Mouse (Mus musculus): ENCODE data around the gene Gm9573. TPM values are rescaled to one million over a fixed set of nuclear protein-coding genes. Genes with fewer than 3 reads are reported as not detected.

Gm9573 gene
- polyA plus RNA-seq, 1 experiment from 2014 or later = not detected

DNA sequence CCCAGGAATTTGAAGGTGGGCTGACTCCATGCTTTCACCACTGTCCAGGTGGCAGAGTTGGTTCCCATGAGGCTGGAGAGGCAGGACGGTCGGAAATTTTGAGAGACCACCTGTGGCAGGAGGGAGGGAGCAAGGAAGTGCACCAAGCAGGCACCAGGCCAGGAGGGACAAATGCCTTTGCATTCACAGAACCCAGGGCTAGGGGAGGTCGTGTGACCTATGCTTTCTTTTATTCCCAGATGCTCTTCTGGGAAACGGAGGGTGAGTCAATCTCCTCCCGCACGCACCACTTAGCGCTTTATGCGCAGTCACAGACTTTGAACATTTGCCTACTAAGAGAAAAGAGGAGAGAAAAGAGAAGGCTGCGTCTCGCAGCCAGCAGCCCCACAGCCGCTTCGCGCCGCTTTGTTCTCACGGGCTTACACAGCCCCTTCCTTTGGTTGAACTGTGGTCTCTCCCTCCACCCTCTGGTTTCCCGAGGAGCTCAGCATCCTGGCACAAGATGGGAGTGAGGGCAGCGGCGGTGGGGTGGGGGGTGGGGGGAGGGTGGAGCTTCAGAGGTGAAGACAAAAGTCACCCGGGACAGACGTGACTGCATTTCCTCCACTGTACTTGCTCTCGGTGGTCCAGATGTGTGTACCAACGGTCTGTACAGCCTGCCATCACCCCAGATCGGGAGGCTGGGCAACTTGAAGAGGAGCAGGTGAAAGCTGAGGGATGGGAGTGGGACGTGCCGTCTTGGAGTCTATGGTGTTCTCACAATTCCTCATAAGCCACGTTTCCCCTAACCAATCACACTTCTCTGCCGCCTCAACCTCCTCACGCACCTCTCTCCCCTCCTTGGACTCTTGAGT, 57.1 kb downstream of the Gm9573 start:
- Histone ChIP-seq H3K4me1 (replicated peaks) (peaks cover 13% of the 10 kb centered on the region), H3K27me3 (peaks cover 23% of the 10 kb centered on the region), H3K4me3 (peak overlapping the region; percentile 24), H3K36me3 (no peaks in the 10 kb centered on the region), H3K9ac (peak overlapping the region; percentile 58), H3K9me3 (no peaks in the 10 kb centered on the region), H3K4me2 (peak overlapping the region; percentile 53), H3K27ac (replicated peaks) (no peak overlapping the region)
- WGBS = 5% methylated on average over 28 of the region's 28 CpGs
- ATAC-seq (ENCODE audit: low read depth) = peak; percentile 66

Other genes starting within 250 kb of the Gm9573 start
- 1.0 and 1.4 TPM in 2 replicates for gene H2-Q4, start 247.0 kb downstream of the Gm9573 start, polyA plus RNA-seq (2015; fragmentation: Nextera tagmentation; extraction: Ambion mirVana)
- gene H2-Q6, start 201.8 kb downstream of the Gm9573 start, polyA plus RNA-seq (2015; fragmentation: Nextera tagmentation; extraction: Ambion mirVana) = 0.37 and 0.42 TPM in 2 replicates
- 3.4 and 4.0 TPM in 2 replicates for gene H2-Q7, start 187.5 kb downstream of the Gm9573 start, polyA plus RNA-seq (2015; fragmentation: Nextera tagmentation; extraction: Ambion mirVana)
- not detected in 2 replicates for gene H2-Q10, start 156.5 kb downstream of the Gm9573 start, polyA plus RNA-seq (2015; fragmentation: Nextera tagmentation; extraction: Ambion mirVana)
- not detected in 2 replicates for gene Pou5f1, start 120.6 kb downstream of the Gm9573 start, polyA plus RNA-seq (2015; fragmentation: Nextera tagmentation; extraction: Ambion mirVana)
- gene Tcf19, start 109.8 kb downstream of the Gm9573 start, polyA plus RNA-seq (2015; fragmentation: Nextera tagmentation; extraction: Ambion mirVana) = 14.4 and 15.6 TPM in 2 replicates
- gene Cchcr1, start 109.5 kb downstream of the Gm9573 start, polyA plus RNA-seq (2015; fragmentation: Nextera tagmentation; extraction: Ambion mirVana) = 6.4 and 7.4 TPM in 2 replicates
- gene Psors1c2, start 93.4 kb downstream of the Gm9573 start, polyA plus RNA-seq (2015; fragmentation: Nextera tagmentation; extraction: Ambion mirVana) = 0.47 and 0.99 TPM in 2 replicates
- not detected in 2 replicates for gene Cdsn, start 74.5 kb downstream of the Gm9573 start, polyA plus RNA-seq (2015; fragmentation: Nextera tagmentation; extraction: Ambion mirVana)
- not detected in 2 replicates for gene 2300002M23Rik, start 59.2 kb downstream of the Gm9573 start, polyA plus RNA-seq (2015; fragmentation: Nextera tagmentation; extraction: Ambion mirVana)
- not detected in 2 replicates for gene Sfta2, start 25.1 kb downstream of the Gm9573 start, polyA plus RNA-seq (2015; fragmentation: Nextera tagmentation; extraction: Ambion mirVana)
- 0.18 and 0.24 TPM in 2 replicates for gene Mucl3, start 17.1 kb upstream of the Gm9573 start, polyA plus RNA-seq (2015; fragmentation: Nextera tagmentation; extraction: Ambion mirVana)
- 10.6 and 11.3 TPM in 2 replicates for gene Vars2, start 41.0 kb upstream of the Gm9573 start, polyA plus RNA-seq (2015; fragmentation: Nextera tagmentation; extraction: Ambion mirVana)
- 25.5 and 28.8 TPM in 2 replicates for gene Gtf2h4, start 47.1 kb upstream of the Gm9573 start, polyA plus RNA-seq (2015; fragmentation: Nextera tagmentation; extraction: Ambion mirVana)
- 119 and 122 TPM in 2 replicates for gene Ddr1, start 78.0 kb upstream of the Gm9573 start, polyA plus RNA-seq (2015; fragmentation: Nextera tagmentation; extraction: Ambion mirVana)
- gene Ier3, start 195.0 kb upstream of the Gm9573 start, polyA plus RNA-seq (2015; fragmentation: Nextera tagmentation; extraction: Ambion mirVana) = 11.2 and 11.6 TPM in 2 replicates
- 93.6 and 96.5 TPM in 2 replicates for gene Flot1, start 196.6 kb upstream of the Gm9573 start, polyA plus RNA-seq (2015; fragmentation: Nextera tagmentation; extraction: Ambion mirVana)
- 1,686 and 1,692 TPM in 2 replicates for gene Tubb5, start 211.7 kb upstream of the Gm9573 start, polyA plus RNA-seq (2015; fragmentation: Nextera tagmentation; extraction: Ambion mirVana)
- gene Mdc1, start 214.9 kb upstream of the Gm9573 start, polyA plus RNA-seq (2015; fragmentation: Nextera tagmentation; extraction: Ambion mirVana) = 7.2 and 9.6 TPM in 2 replicates
- 28.2 and 29.0 TPM in 2 replicates for gene Nrm, start 234.7 kb upstream of the Gm9573 start, polyA plus RNA-seq (2015; fragmentation: Nextera tagmentation; extraction: Ambion mirVana)
- gene Ppp1r18, start 239.0 kb upstream of the Gm9573 start, polyA plus RNA-seq (2015; fragmentation: Nextera tagmentation; extraction: Ambion mirVana) = 28.9 and 33.6 TPM in 2 replicates

Data from neural tube, embryonic 13.5 days (tissue).